Mouse (Mus musculus) cerebellum, adult 9-10 months (tissue): ENCODE results near the gene Olfr713.

Source experiments
- DNase-seq: peaks from one replicate; pipeline ENCODE4 v3.0.0; 2022

Olfr713 gene

DNA sequence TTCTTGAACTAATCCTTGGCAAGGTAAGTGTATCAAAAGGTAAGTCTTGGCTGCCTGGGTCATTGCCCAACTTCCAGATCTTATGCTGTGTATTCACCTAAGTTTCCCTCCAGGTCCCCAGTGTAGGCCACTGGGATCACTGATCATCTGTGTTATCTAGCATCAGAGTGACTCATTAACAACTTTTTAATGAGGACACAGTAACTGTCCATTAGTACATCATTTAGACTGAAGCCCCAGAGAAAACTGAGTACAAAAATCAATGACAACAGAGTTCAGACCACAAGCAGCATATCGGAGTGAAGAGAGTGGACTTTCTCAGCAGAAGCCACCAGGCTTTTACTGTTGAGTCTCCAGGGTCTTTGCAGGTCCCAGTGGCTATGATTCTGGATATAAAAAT, at the start of gene Olfr713:
Gene Olfr713 (plus strand): TSS at position 301 of the 400 bp plus-strand sequence.
- DNase-seq, result no peak

DNA sequence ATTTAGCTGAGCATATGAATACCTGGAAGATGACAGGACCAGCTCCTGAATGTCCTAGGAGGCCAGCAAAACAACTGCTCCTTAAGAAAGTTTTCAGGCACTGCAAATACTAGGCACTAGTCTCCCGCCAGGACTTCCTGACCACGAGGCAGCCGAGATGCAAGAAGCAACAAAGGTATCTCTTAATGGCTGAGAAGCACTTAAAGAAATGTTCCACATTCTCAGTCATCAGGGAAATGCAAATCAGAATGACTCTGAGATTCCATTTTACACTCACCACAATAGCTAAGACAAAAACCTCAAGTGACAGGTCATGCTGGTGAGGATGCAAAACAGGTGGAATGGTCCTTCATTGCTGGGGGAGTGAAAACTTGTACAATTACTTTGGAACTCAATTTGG, 45.7 kb upstream of the Olfr713 start:
- no peak for DNase-seq

DNA sequence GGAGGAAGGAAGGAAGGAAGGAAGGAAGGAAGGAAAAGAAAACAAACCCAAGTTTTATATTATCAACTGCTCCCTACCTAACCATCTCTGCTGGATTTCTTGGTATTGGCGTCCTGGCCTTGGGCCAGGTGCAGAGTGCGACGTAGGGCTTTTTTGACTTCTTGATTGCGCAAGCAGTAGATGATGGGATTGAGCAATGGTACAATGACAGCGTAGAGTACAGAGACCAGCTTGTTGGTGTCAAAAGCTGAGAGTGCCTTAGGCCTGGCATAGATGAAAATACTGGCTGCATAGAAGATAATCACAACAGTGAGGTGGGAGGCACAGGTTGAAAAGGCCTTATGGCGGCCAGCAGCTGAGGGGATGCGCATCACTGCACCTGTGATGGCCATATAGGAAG, 30.2 kb upstream of the Olfr713 start:
- no peak for DNase-seq

DNA sequence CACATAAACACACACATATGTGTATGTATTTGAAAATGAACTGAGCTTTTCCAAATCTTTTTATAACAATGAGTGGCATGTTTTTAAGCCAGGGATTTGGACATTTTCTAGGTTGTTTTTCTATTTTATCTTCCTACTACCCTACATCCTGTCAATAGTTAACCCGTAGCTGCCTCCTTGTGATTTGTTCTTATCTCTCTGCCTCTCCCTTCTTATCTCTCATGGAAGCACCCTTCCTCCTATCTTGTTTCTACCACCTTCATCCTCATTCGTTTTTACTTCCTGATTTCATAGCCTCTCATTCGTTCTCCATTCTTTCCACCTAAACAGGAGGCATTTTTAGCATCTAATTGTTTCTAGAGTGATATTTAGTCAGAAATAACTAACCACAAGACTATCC, 26.8 kb upstream of the Olfr713 start:
- DNase-seq, result no peak

DNA sequence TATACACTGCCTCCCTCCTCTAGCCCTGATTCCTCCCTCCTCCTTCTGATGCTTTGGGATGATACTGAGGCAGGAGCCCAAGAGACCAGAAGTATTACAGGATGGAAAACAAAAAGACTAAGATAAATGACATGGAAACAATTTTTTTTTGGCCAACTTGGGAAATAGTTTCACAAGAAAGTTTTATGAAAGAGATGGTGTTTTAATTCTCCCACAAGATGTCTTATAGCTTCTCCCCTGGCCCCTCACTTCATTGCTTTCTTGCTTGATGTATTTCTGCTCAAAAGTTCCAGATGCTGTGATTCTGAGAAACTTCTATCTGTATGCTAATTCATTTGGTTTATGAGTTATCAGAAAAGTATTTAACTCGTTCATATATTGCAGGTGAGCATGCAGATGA, 25.0 kb upstream of the Olfr713 start, which contains the start of gene Olfr2:
Gene Olfr2 (minus strand): TSS at position 101 of the 400 bp plus-strand sequence.
- no peak for DNase-seq

DNA sequence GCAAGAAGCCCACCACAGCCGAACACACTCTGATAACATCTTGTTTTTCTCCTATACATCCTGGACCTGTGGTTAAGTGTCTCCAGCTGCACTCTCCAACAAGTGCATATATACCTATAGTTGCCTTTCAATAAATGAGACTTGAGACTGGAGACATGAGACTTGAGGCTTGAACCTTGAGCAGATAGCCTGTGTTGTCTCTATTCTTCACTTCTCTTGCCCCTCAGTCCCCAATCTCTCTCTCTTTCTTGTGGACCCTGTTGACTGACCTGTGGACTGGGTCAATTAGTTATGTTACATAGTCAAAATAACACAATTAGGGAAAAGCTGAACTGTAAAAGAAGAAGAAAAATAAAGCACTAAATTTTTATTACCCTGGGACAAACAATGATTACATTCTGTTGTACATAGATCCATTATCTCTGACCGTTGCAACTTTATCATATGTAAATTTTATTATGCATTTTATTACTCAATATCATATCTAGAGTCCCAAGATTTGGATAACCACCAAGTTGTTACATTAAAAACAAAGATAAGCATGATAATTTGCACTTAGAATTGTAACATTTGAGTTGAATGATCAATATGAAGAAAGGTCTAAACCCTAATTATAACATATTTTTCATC, 9.1 kb downstream of the Olfr713 start:
- no peak for DNase-seq

DNA sequence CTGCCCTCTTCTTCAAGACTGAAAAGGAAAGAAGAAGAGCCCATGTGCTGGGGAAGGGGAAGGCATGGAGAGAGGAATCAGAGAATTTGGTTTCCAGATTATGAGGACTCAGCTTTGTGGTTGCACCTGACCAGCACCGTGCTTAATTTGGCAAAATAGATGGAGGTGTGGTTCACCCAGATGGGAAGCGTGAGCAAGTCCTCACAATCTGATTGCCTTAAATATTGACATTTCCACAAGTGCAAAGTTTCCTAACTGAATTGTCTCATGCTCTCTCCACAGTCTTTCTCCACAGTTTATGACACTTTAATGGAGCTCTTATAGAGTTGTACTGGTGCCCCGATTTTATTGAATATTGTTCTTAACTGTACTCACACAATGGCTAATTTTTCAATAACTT, 12.2 kb downstream of the Olfr713 start:
- DNase-seq, result no peak

DNA sequence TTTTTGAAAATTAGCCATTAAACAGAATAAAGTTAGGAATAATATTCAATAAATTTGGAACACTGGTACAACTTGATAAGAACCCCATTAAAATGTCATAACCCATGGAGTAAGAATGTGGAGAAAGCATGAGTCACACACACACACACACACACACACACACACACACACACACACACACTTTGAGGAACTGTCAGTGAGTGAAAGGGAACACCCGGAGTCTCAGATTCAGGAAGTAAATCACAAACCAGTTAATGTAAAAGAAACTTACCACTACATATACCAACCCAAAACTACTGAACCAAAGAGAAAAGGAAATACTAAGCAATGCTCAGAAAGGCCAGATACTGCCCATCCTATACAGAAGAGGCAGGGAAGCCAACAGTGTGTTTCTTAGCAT, 13.4 kb downstream of the Olfr713 start:
- DNase-seq, result no peak

DNA sequence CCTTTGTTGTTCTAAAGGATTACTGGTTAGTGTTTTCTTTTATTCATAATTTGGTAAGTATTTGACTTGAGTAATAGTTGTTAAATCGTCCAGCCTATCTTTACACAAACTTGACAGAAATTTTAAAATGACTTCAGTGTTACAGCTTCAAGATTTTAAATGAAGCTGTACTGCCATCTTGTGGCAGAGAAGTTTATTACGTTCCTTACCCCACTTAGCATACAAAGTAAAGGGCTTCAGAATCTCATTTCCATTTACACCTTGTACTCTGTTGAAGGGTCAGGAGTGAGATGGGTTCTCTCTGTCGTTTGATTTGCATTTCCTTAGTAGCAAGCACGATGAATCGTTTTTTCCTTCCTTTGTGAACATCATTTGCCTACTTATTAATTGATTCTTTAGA, 14.9 kb downstream of the Olfr713 start:
- DNase-seq, result peak; percentile 20

DNA sequence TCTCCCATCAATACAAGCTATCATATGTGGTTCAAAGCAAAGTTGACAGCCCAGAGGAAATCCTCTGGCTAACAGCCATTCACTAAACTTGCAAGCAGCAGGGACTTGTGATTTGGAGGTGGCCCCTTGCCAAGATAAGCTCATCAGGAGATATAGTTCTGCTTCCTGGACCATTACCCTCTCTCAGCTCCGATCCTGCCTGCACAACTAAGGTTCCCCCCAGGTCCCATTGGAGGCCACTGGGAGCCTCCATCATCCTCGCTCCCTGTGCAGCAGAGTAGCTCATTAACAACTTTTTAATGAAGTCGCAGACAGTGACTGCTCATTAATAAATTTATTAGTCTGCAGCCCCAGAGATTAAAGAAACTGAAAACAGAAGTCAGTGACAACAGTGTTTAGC, 16.6 kb downstream of the Olfr713 start:
- DNase-seq, result no peak

DNA sequence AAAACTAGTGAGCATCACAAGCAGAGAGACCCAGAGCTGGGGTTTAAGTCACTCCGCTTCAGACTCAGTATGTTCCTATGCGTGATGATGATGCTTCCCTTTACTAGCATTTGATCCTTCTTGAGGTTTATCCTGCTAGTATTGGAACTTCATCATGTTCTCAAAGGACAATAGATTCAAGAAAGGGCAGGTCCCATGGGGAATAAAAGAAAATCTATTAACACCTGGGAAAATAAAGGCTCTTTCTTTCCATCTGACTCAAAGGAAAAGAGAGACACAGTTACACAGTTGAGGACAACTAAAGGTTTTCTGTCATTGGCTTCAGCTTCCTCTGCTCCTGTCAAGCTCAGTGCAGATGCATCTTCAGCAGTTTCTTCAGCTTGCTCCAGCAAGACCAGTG, 39.7 kb downstream of the Olfr713 start, which contains the start of gene Olfr714:
Gene Olfr714 (plus strand): TSS at position 301 of the 400 bp plus-strand sequence.
- DNase-seq, result no peak
